8 mouse cellular contexts compared by ENCODE assay signal in genomic region chr5:114593949-114594348, GRCm38 (mm10). TPM values are rescaled to one million over a fixed set of nuclear protein-coding genes. Genes with fewer than 3 reads are reported as not detected.
DNase-seq lines count a peak whose midpoint lies in the region; ATAC-seq and TF ChIP-seq lines count a peak whose summit lies in the region.
"Had no signal": no experiment of that assay in that cellular context is flagged by ENCODE, and none has a peak within 500 bp of the region (broad histone marks: within the 10 kb centered on the region; RNA-seq: fewer than 3 reads in every experiment).

No protein-coding gene starts in this region.

- peak overlapping the region; percentile 92 for H3K27ac ChIP-seq in lung, embryonic 14.5 days (ENCODE audit: low read depth)
- H3K27ac ChIP-seq in forebrain, embryonic 15.5 days (replicated peaks) = peak overlapping the region; percentile 78
- H3K27ac ChIP-seq in macrophage = peak overlapping the region; percentile 93

- H3K4me3 ChIP-seq in lung, embryonic 14.5 days (ENCODE audit: low read depth, low read length) = no peak overlapping the region
- no peak overlapping the region for H3K4me3 ChIP-seq in lung, adult 2 months (replicated peaks; ENCODE audit: extremely low read depth, low read depth, low read length)
- H3K4me3 ChIP-seq in forebrain, embryonic 15.5 days = no peak overlapping the region
- no peak overlapping the region for H3K4me3 ChIP-seq in macrophage (ENCODE audit: inconsistent target)

- TF ChIP-seq CTCF in lung, embryonic 14.5 days (IDR thresholded peaks at IDR 0.05; ENCODE audit: low read depth) = no peak
- no peak for TF ChIP-seq CTCF in lung, adult 2 months (IDR thresholded peaks at IDR 0.05; ENCODE audit: insufficient read depth, low read length)

- peak; percentile 62 for DNase-seq in lung, embryonic 14.5 days
- DNase-seq in lung, adult 2 months = no peak
- DNase-seq in kidney, adult 9 months = peak; percentile 48
- no peak for DNase-seq in spleen, postnatal 10 days (ENCODE audit: low spot score in 2 of 2)
- DNase-seq in embryo, embryonic 9.5 days (ENCODE audit: extremely low spot score) = no peak

- H3K4me2 ChIP-seq in lung, embryonic 14.5 days = peak overlapping the region; percentile 53
- no peak overlapping the region for H3K4me2 ChIP-seq in forebrain, embryonic 15.5 days (replicated peaks)

- no peak for TF ChIP-seq POLR2A in lung, adult 2 months (IDR thresholded peaks at IDR 0.05; ENCODE audit: borderline replicate concordance, extremely low read depth, low read depth, low read length)

- H3K79me2 ChIP-seq in macrophage (ENCODE audit: inconsistent target) = no peaks in the 10 kb centered on the region

- H3K9me3 ChIP-seq in lung, embryonic 14.5 days (ENCODE audit: low read depth, low read length) = no peaks in the 10 kb centered on the region
- H3K9me3 ChIP-seq in forebrain, embryonic 15.5 days = no peaks in the 10 kb centered on the region

- H3K27me3 ChIP-seq in lung, embryonic 14.5 days (ENCODE audit: insufficient read depth, low read length) = no peaks in the 10 kb centered on the region
- peaks cover 7% of the 10 kb centered on the region; the same call in 1 of the 2 replicates for H3K27me3 ChIP-seq in forebrain, embryonic 15.5 days

- ATAC-seq in lung, embryonic 14.5 days (ENCODE audit: insufficient read depth) = no peak
- no peak for ATAC-seq in forebrain, embryonic 15.5 days (replicated peaks)

- 52% methylated on average over 5 of the region's 5 CpGs for WGBS in lung, embryonic 14.5 days
- 49% methylated on average over 5 of the region's 5 CpGs for WGBS in lung, adult 2 months
- 81% methylated on average over 5 of the region's 5 CpGs for whole genome bisulfite sequencing in forebrain, embryonic 15.5 days
- 81% methylated on average over 5 of the region's 5 CpGs for WGBS in macrophage (ENCODE audit: missing documents)

- peaks cover 61% of the 10 kb centered on the region for H3K4me1 ChIP-seq in lung, embryonic 14.5 days (ENCODE audit: insufficient read depth)
- peaks cover 32% of the 10 kb centered on the region for H3K4me1 ChIP-seq in lung, adult 2 months (ENCODE audit: control insufficient read depth, insufficient read depth, low read length)
- H3K4me1 ChIP-seq in forebrain, embryonic 15.5 days = peaks cover 69% of the 10 kb centered on the region

- no peak overlapping the region for H3K9ac ChIP-seq in lung, embryonic 14.5 days
- no peak overlapping the region for H3K9ac ChIP-seq in forebrain, embryonic 15.5 days (replicated peaks)

- no peaks in the 10 kb centered on the region for H3K36me3 ChIP-seq in lung, embryonic 14.5 days (ENCODE audit: insufficient read depth)
- no peaks in the 10 kb centered on the region for H3K36me3 ChIP-seq in forebrain, embryonic 15.5 days
- H3K36me3 ChIP-seq in macrophage (ENCODE audit: inconsistent target) = no peaks in the 10 kb centered on the region

RNA-seq across cellular contexts. Expression of gene Fam222a, which starts 26.1 kb away (rescaled TPM):
- 2.3 and 2.5 TPM in 2 replicates for polyA plus RNA-seq in lung, embryonic 14.5 days (2014; fragmentation: Nextera tagmentation; extraction: Ambion mirVana)
- polyA plus RNA-seq in lung, adult 2 months (2012; rRNA removed) = 7.6 and 8.0 TPM in 2 replicates
- 5.2 and 5.6 TPM in 2 replicates for polyA plus RNA-seq in forebrain, embryonic 15.5 days (2015; fragmentation: Nextera tagmentation; extraction: Ambion mirVana)
- 1 to 10 TPM in 7 of 26 experiments, under 1 TPM in 6, not detected in 13; 0.26 to 3.3 (median 1.0) TPM for total RNA-seq in macrophage (2018; cell fraction: chromatin; rRNA removed)
- total RNA-seq in macrophage (2018; cell fraction: cytosol; rRNA removed) = 1 to 10 TPM in 11 of 26 experiments, under 1 TPM in 14, not detected in 1; 0.04 to 2.1 (median 0.89) TPM
- total RNA-seq in macrophage (2018; cell fraction: nucleus; rRNA removed) = 1 to 10 TPM in 7 of 26 experiments, under 1 TPM in 15, not detected in 4; 0.16 to 4.6 (median 0.68) TPM
- 0.33 to 1.2 TPM (median 0.96 TPM) in 3 replicates for polyA plus RNA-seq in macrophage (2018)
- total RNA-seq: monocyte, adult 5-6 weeks had no signal

Comparison
In these comparisons a context has a peak if more than half of its experiments do, and no peak if none do; other contexts are left out.
1. DNase-seq: peak in lung, embryonic 14.5 days (single experiment) and kidney, adult 9 months (single experiment); none in lung, adult 2 months (single experiment), spleen, postnatal 10 days (0 of 2) and embryo, embryonic 9.5 days (single experiment).
2. Peak in every context shown above with its lines, with median percentiles within 50 percentile points of each other: H3K27ac ChIP-seq.